Mouse (Mus musculus) spleen, postnatal 0 days (tissue): ENCODE data around the gene Gm15737. TPM values are rescaled to one million over a fixed set of nuclear protein-coding genes. Genes with fewer than 3 reads are reported as not detected.

Experiments
- polyA plus RNA-seq: library from polyadenylated mRNA; unstranded; fragments of >200 nt; fragmentation: Nextera tagmentation; extraction: Ambion mirVana; gene quantifications from 2 replicates; pipeline ENCODE4 v1.2.1, GENCODE M21; 2015

Gene Gm15737
- polyA plus RNA-seq, result 0.02 and 0.05 TPM in 2 replicates

GRCm38 (mm10) chr6:92869089-92869581 lies at the start of gene Gm15737:
Gene Gm15737 (plus strand): TSS chr6:92869357.

Other genes with a start within 250 kb of the Gm15737 start
- gene Prickle2, start 163.2 kb upstream of the Gm15737 start, polyA plus RNA-seq, result 1.5 and 2.0 TPM in 2 replicates
- 0.54 and 0.58 TPM in 2 replicates for gene A730049H05Rik, start 52.9 kb upstream of the Gm15737 start, polyA plus RNA-seq
- 2.9 and 3.0 TPM in 2 replicates for gene Adamts9, start 74.1 kb downstream of the Gm15737 start, polyA plus RNA-seq